Mouse (Mus musculus): ENCODE results near the gene Fam92b. TPM values are rescaled to one million over a fixed set of nuclear protein-coding genes. Genes with fewer than 3 reads are reported as not detected.

Gene Fam92b
- polyA plus RNA-seq, 1 experiment from 2014 or later, result not detected

GRCm38 (mm10) chr8:120164026-120164425 is 13.2 kb downstream of the Fam92b start:
- 81% methylated on average over 5 of the region's 5 CpGs for WGBS
- ATAC-seq (ENCODE audit: insufficient number of reproducible peaks, insufficient read depth, low FRiP score, low read depth), result no peak
- peaks cover 7 to 9% of the 10 kb centered on the region in 2 experiments; a peak in 3 of 4 replicates for H3K4me1 ChIP-seq (ENCODE audit: control insufficient read depth in 2 of 2, insufficient read depth in 2 of 2, low read length in 2 of 2)
- H3K4me2 ChIP-seq (ENCODE audit: low read length), result no peak overlapping the region
- H3K27me3 ChIP-seq (ENCODE audit: control insufficient read depth, insufficient read depth, low read length), result no peaks in the 10 kb centered on the region
- H3K27ac ChIP-seq (replicated peaks in 1 of 2; ENCODE audit: control insufficient read depth in 1 of 2, insufficient read depth in 1 of 2, low read depth in 2 of 2, low read length in 2 of 2), result no peak overlapping the region
- H3K36me3 ChIP-seq (ENCODE audit: control insufficient read depth, insufficient read depth, low read length), result peaks cover 16% of the 10 kb centered on the region; the same call in 1 of the 2 replicates
- H3K9me3 ChIP-seq (ENCODE audit: control insufficient read depth, low read length), result no peaks in the 10 kb centered on the region
- no peak overlapping the region for H3K9ac ChIP-seq (ENCODE audit: low read length)
- H3K4me3 ChIP-seq (ENCODE audit: control insufficient read depth in 1 of 2, insufficient read depth in 1 of 2, low read depth in 1 of 2, low read length in 2 of 2), result no peak overlapping the region

- 59% methylated on average over 8 of the region's 8 CpGs for WGBS
- H3K4me3 ChIP-seq (ENCODE audit: control insufficient read depth in 1 of 2, insufficient read depth in 1 of 2, low read depth in 1 of 2, low read length in 2 of 2), result no peak overlapping the region
- H3K9ac ChIP-seq (ENCODE audit: low read length), result no peak overlapping the region
- H3K27ac ChIP-seq (replicated peaks in 1 of 2; ENCODE audit: control insufficient read depth in 1 of 2, insufficient read depth in 1 of 2, low read depth in 2 of 2, low read length in 2 of 2), result no peak overlapping the region
- no peak for ATAC-seq (ENCODE audit: insufficient number of reproducible peaks, insufficient read depth, low FRiP score, low read depth)
- H3K27me3 ChIP-seq (ENCODE audit: control insufficient read depth, insufficient read depth, low read length), result no peaks in the 10 kb centered on the region
- H3K4me2 ChIP-seq (ENCODE audit: low read length), result no peak overlapping the region
- H3K9me3 ChIP-seq (ENCODE audit: control insufficient read depth, low read length), result no peaks in the 10 kb centered on the region
- H3K36me3 ChIP-seq (ENCODE audit: control insufficient read depth, insufficient read depth, low read length), result peaks cover 16% of the 10 kb centered on the region; the same call in 1 of the 2 replicates
- peaks cover 7 to 9% of the 10 kb centered on the region in 2 experiments; a peak in 3 of 4 replicates for H3K4me1 ChIP-seq (ENCODE audit: control insufficient read depth in 2 of 2, insufficient read depth in 2 of 2, low read length in 2 of 2)
Observed at GRCm38 (mm10) chr8:120163376-120163775, 13.9 kb downstream of the Fam92b start.

GRCm38 (mm10) chr8:120162404-120162752 is 14.9 kb downstream of the Fam92b start:
- WGBS, result 79% methylated on average over 5 of the region's 5 CpGs
- Histone ChIP-seq H3K9ac (ENCODE audit: low read length) (no peak overlapping the region), H3K4me3 (ENCODE audit: control insufficient read depth in 1 of 2, insufficient read depth in 1 of 2, low read depth in 1 of 2, low read length in 2 of 2) (no peak overlapping the region), H3K27me3 (ENCODE audit: control insufficient read depth, insufficient read depth, low read length) (no peaks in the 10 kb centered on the region), H3K4me2 (ENCODE audit: low read length) (no peak overlapping the region), H3K36me3 (ENCODE audit: control insufficient read depth, insufficient read depth, low read length) (peaks cover 16% of the 10 kb centered on the region; the same call in 1 of the 2 replicates), H3K4me1 (ENCODE audit: control insufficient read depth in 2 of 2, insufficient read depth in 2 of 2, low read length in 2 of 2) (peaks cover 3 to 6% of the 10 kb centered on the region in 2 experiments; a peak in 2 of 4 replicates), H3K9me3 (ENCODE audit: control insufficient read depth, low read length) (no peaks in the 10 kb centered on the region), H3K27ac (replicated peaks in 1 of 2; ENCODE audit: control insufficient read depth in 1 of 2, insufficient read depth in 1 of 2, low read depth in 2 of 2, low read length in 2 of 2) (no peak overlapping the region)
- ATAC-seq (ENCODE audit: insufficient number of reproducible peaks, insufficient read depth, low FRiP score, low read depth), result no peak

- peaks cover 16% of the 10 kb centered on the region; the same call in 1 of the 2 replicates for H3K36me3 ChIP-seq (ENCODE audit: control insufficient read depth, insufficient read depth, low read length)
- no peaks in the 10 kb centered on the region for H3K9me3 ChIP-seq (ENCODE audit: control insufficient read depth, low read length)
- H3K27me3 ChIP-seq (ENCODE audit: control insufficient read depth, insufficient read depth, low read length), result no peaks in the 10 kb centered on the region
- H3K4me1 ChIP-seq (ENCODE audit: control insufficient read depth in 2 of 2, insufficient read depth in 2 of 2, low read length in 2 of 2), result peaks cover 3 to 6% of the 10 kb centered on the region in 2 experiments; a peak in 2 of 4 replicates
- H3K9ac ChIP-seq (ENCODE audit: low read length), result no peak overlapping the region
- WGBS, result 61% methylated on average over 16 of the region's 16 CpGs
- no peak overlapping the region for H3K4me2 ChIP-seq (ENCODE audit: low read length)
- no peak for ATAC-seq (ENCODE audit: insufficient number of reproducible peaks, insufficient read depth, low FRiP score, low read depth)
- no peak overlapping the region for H3K27ac ChIP-seq (replicated peaks in 1 of 2; ENCODE audit: control insufficient read depth in 1 of 2, insufficient read depth in 1 of 2, low read depth in 2 of 2, low read length in 2 of 2)
- H3K4me3 ChIP-seq (ENCODE audit: control insufficient read depth in 1 of 2, insufficient read depth in 1 of 2, low read depth in 1 of 2, low read length in 2 of 2), result no peak overlapping the region
Observed at GRCm38 (mm10) chr8:120161658-120162403, 15.4 kb downstream of the Fam92b start.

GRCm38 (mm10) chr8:120160366-120160765 is 16.9 kb downstream of the Fam92b start:
- Histone ChIP-seq H3K4me1 (ENCODE audit: control insufficient read depth in 2 of 2, insufficient read depth in 2 of 2, low read length in 2 of 2) (peaks cover 3 to 6% of the 10 kb centered on the region in 2 experiments; a peak in 2 of 4 replicates), H3K27me3 (ENCODE audit: control insufficient read depth, insufficient read depth, low read length) (no peaks in the 10 kb centered on the region), H3K4me2 (ENCODE audit: low read length) (no peak overlapping the region), H3K36me3 (ENCODE audit: control insufficient read depth, insufficient read depth, low read length) (peaks cover 21% of the 10 kb centered on the region; the same call in 1 of the 2 replicates), H3K4me3 (ENCODE audit: control insufficient read depth in 1 of 2, insufficient read depth in 1 of 2, low read depth in 1 of 2, low read length in 2 of 2) (no peak overlapping the region), H3K9ac (ENCODE audit: low read length) (no peak overlapping the region), H3K27ac (replicated peaks in 1 of 2; ENCODE audit: control insufficient read depth in 1 of 2, insufficient read depth in 1 of 2, low read depth in 2 of 2, low read length in 2 of 2) (no peak overlapping the region), H3K9me3 (ENCODE audit: control insufficient read depth, low read length) (no peaks in the 10 kb centered on the region)
- ATAC-seq (ENCODE audit: insufficient number of reproducible peaks, insufficient read depth, low FRiP score, low read depth), result no peak
- 84% methylated on average over 8 of the region's 8 CpGs for WGBS

GRCm38 (mm10) chr8:120152636-120153035 is 24.6 kb downstream of the Fam92b start:
- Histone ChIP-seq H3K9me3 (ENCODE audit: control insufficient read depth, low read length) (no peaks in the 10 kb centered on the region), H3K27me3 (ENCODE audit: control insufficient read depth, insufficient read depth, low read length) (no peaks in the 10 kb centered on the region), H3K27ac (replicated peaks in 1 of 2; ENCODE audit: control insufficient read depth in 1 of 2, insufficient read depth in 1 of 2, low read depth in 2 of 2, low read length in 2 of 2) (no peak overlapping the region), H3K9ac (ENCODE audit: low read length) (no peak overlapping the region), H3K4me2 (ENCODE audit: low read length) (no peak overlapping the region), H3K4me3 (ENCODE audit: control insufficient read depth in 1 of 2, insufficient read depth in 1 of 2, low read depth in 1 of 2, low read length in 2 of 2) (no peak overlapping the region), H3K36me3 (ENCODE audit: control insufficient read depth, insufficient read depth, low read length) (peaks cover 44% of the 10 kb centered on the region), H3K4me1 (ENCODE audit: control insufficient read depth in 2 of 2, insufficient read depth in 2 of 2, low read length in 2 of 2) (no peaks in the 10 kb centered on the region; a peak in 1 of 4 replicates)
- 54% methylated on average over 7 of the region's 7 CpGs for WGBS
- no peak for ATAC-seq (ENCODE audit: insufficient number of reproducible peaks, insufficient read depth, low FRiP score, low read depth)

- peaks cover 46% of the 10 kb centered on the region for H3K36me3 ChIP-seq (ENCODE audit: control insufficient read depth, insufficient read depth, low read length)
- 68% methylated on average over 9 of the region's 9 CpGs for WGBS
- H3K4me3 ChIP-seq (ENCODE audit: control insufficient read depth in 1 of 2, insufficient read depth in 1 of 2, low read depth in 1 of 2, low read length in 2 of 2), result no peak overlapping the region
- H3K27ac ChIP-seq (replicated peaks in 1 of 2; ENCODE audit: control insufficient read depth in 1 of 2, insufficient read depth in 1 of 2, low read depth in 2 of 2, low read length in 2 of 2), result no peak overlapping the region
- no peak for ATAC-seq (ENCODE audit: insufficient number of reproducible peaks, insufficient read depth, low FRiP score, low read depth)
- H3K9me3 ChIP-seq (ENCODE audit: control insufficient read depth, low read length), result no peaks in the 10 kb centered on the region
- H3K27me3 ChIP-seq (ENCODE audit: control insufficient read depth, insufficient read depth, low read length), result no peaks in the 10 kb centered on the region
- H3K4me1 ChIP-seq (ENCODE audit: control insufficient read depth in 2 of 2, insufficient read depth in 2 of 2, low read length in 2 of 2), result no peaks in the 10 kb centered on the region; a peak in 1 of 4 replicates
- H3K9ac ChIP-seq (ENCODE audit: low read length), result no peak overlapping the region
- H3K4me2 ChIP-seq (ENCODE audit: low read length), result no peak overlapping the region
Observed at GRCm38 (mm10) chr8:120151151-120151550, 26.1 kb downstream of the Fam92b start.
